Mouse (Mus musculus): ENCODE data around the gene Hoxb7. TPM values are rescaled to one million over a fixed set of nuclear protein-coding genes. Genes with fewer than 3 reads are reported as not detected.

Hoxb7 gene
- total and polyA plus RNA-seq, 2 experiments from 2014 or later: 0.20 TPM; not detected in 1

- ATAC-seq (ENCODE audit: insufficient read depth, low read depth) (no peak), DNase-seq (ENCODE audit: low spot score) (no peak)
- peaks cover 100% of the 10 kb centered on the region for H3K27me3 ChIP-seq (ENCODE audit: control insufficient read depth, insufficient read depth, low read length)
- no peaks in the 10 kb centered on the region for H3K4me1 ChIP-seq (ENCODE audit: control insufficient read depth, insufficient read depth)
- H3K27ac ChIP-seq (ENCODE audit: low read depth): no peak overlapping the region
- no peaks in the 10 kb centered on the region for H3K9me3 ChIP-seq (replicated peaks; ENCODE audit: control insufficient read depth, low read length)
- no peak overlapping the region for H3K4me2 ChIP-seq (ENCODE audit: low read depth, low read length)
- H3K4me3 ChIP-seq (ENCODE audit: low read depth, low read length): no peak overlapping the region
- WGBS: 3% methylated on average over 35 of the region's 35 CpGs
- no peaks in the 10 kb centered on the region for H3K36me3 ChIP-seq (replicated peaks; ENCODE audit: control insufficient read depth, insufficient read depth, low read length)
- H3K9ac ChIP-seq (replicated peaks; ENCODE audit: low read depth, low read length): no peak overlapping the region
- TF ChIP-seq EP300 (IDR thresholded peaks at IDR 0.05; ENCODE audit: low read depth) (no peak), CTCF (IDR thresholded peaks at IDR 0.05; ENCODE audit: low read depth) (no peak)
Measured at GRCm38 (mm10) chr11:96277151-96278044, 9.0 kb upstream of the Hoxb7 start.

DNA sequence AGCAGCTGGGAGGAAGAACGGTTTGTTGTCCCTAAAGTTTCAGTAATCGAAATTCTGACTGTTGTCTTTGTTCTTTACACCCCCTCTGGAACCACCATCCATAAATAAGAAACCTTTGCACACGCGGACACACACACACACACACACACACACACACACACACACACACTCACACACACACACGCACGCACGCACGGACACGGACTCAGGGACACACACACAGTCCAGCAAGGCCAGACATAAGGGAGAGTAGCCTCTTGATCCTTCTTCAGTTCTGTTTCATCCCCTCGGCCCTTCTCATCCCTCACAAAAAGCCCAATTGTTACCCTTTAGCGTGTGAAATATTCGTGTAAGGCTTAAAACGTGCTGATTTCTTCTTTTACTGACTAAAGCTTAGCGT is 8.1 kb upstream of the Hoxb7 start:
- TF ChIP-seq CTCF (IDR thresholded peaks at IDR 0.05; ENCODE audit: low read depth) (no peak), EP300 (IDR thresholded peaks at IDR 0.05; ENCODE audit: low read depth) (no peak)
- H3K9me3 ChIP-seq (replicated peaks; ENCODE audit: control insufficient read depth, low read length): no peaks in the 10 kb centered on the region
- DNase-seq (ENCODE audit: low spot score): no peak
- ATAC-seq (ENCODE audit: insufficient read depth, low read depth): no peak
- H3K9ac ChIP-seq (replicated peaks; ENCODE audit: low read depth, low read length): no peak overlapping the region
- no peak overlapping the region for H3K27ac ChIP-seq (ENCODE audit: low read depth)
- H3K4me1 ChIP-seq (ENCODE audit: control insufficient read depth, insufficient read depth): no peaks in the 10 kb centered on the region
- H3K36me3 ChIP-seq (replicated peaks; ENCODE audit: control insufficient read depth, insufficient read depth, low read length): no peaks in the 10 kb centered on the region
- no peak overlapping the region for H3K4me2 ChIP-seq (ENCODE audit: low read depth, low read length)
- no peak overlapping the region for H3K4me3 ChIP-seq (ENCODE audit: low read depth, low read length)
- 17% methylated on average over 14 of the region's 14 CpGs for WGBS
- peaks cover 100% of the 10 kb centered on the region for H3K27me3 ChIP-seq (ENCODE audit: control insufficient read depth, insufficient read depth, low read length)

- TF ChIP-seq CTCF (IDR thresholded peaks at IDR 0.05; ENCODE audit: low read depth) (peak; percentile 77), EP300 (IDR thresholded peaks at IDR 0.05; ENCODE audit: low read depth) (no peak)
- H3K4me2 ChIP-seq (ENCODE audit: low read depth, low read length): no peak overlapping the region
- peak; percentile 76 for ATAC-seq (ENCODE audit: insufficient read depth, low read depth)
- no peaks in the 10 kb centered on the region for H3K4me1 ChIP-seq (ENCODE audit: control insufficient read depth, insufficient read depth)
- H3K27me3 ChIP-seq (ENCODE audit: control insufficient read depth, insufficient read depth, low read length): peaks cover 100% of the 10 kb centered on the region
- no peaks in the 10 kb centered on the region for H3K36me3 ChIP-seq (replicated peaks; ENCODE audit: control insufficient read depth, insufficient read depth, low read length)
- H3K9me3 ChIP-seq (replicated peaks; ENCODE audit: control insufficient read depth, low read length): no peaks in the 10 kb centered on the region
- no peak overlapping the region for H3K9ac ChIP-seq (replicated peaks; ENCODE audit: low read depth, low read length)
- no peak overlapping the region for H3K4me3 ChIP-seq (ENCODE audit: low read depth, low read length)
- peak; percentile 69 for DNase-seq (ENCODE audit: low spot score)
- no peak overlapping the region for H3K27ac ChIP-seq (ENCODE audit: low read depth)
- 1% methylated on average over 9 of the region's 9 CpGs for WGBS
Measured at GRCm38 (mm10) chr11:96278773-96279172, 7.7 kb upstream of the Hoxb7 start.

- H3K27me3 ChIP-seq (ENCODE audit: control insufficient read depth, insufficient read depth, low read length): peaks cover 100% of the 10 kb centered on the region
- H3K4me2 ChIP-seq (ENCODE audit: low read depth, low read length): no peak overlapping the region
- no peaks in the 10 kb centered on the region for H3K4me1 ChIP-seq (ENCODE audit: control insufficient read depth, insufficient read depth)
- no peaks in the 10 kb centered on the region for H3K36me3 ChIP-seq (replicated peaks; ENCODE audit: control insufficient read depth, insufficient read depth, low read length)
- H3K9ac ChIP-seq (replicated peaks; ENCODE audit: low read depth, low read length): no peak overlapping the region
- no peak overlapping the region for H3K27ac ChIP-seq (ENCODE audit: low read depth)
- 4% methylated on average over 31 of the region's 31 CpGs for WGBS
- H3K9me3 ChIP-seq (replicated peaks; ENCODE audit: control insufficient read depth, low read length): no peaks in the 10 kb centered on the region
- TF ChIP-seq CTCF (IDR thresholded peaks at IDR 0.05; ENCODE audit: low read depth): no peak
- TF ChIP-seq EP300 (IDR thresholded peaks at IDR 0.05; ENCODE audit: low read depth): no peak
- no peak overlapping the region for H3K4me3 ChIP-seq (ENCODE audit: low read depth, low read length)
- no peak for DNase-seq (ENCODE audit: low spot score)
- ATAC-seq (ENCODE audit: insufficient read depth, low read depth): no peak
Measured at GRCm38 (mm10) chr11:96279421-96280233, 6.8 kb upstream of the Hoxb7 start.

DNA sequence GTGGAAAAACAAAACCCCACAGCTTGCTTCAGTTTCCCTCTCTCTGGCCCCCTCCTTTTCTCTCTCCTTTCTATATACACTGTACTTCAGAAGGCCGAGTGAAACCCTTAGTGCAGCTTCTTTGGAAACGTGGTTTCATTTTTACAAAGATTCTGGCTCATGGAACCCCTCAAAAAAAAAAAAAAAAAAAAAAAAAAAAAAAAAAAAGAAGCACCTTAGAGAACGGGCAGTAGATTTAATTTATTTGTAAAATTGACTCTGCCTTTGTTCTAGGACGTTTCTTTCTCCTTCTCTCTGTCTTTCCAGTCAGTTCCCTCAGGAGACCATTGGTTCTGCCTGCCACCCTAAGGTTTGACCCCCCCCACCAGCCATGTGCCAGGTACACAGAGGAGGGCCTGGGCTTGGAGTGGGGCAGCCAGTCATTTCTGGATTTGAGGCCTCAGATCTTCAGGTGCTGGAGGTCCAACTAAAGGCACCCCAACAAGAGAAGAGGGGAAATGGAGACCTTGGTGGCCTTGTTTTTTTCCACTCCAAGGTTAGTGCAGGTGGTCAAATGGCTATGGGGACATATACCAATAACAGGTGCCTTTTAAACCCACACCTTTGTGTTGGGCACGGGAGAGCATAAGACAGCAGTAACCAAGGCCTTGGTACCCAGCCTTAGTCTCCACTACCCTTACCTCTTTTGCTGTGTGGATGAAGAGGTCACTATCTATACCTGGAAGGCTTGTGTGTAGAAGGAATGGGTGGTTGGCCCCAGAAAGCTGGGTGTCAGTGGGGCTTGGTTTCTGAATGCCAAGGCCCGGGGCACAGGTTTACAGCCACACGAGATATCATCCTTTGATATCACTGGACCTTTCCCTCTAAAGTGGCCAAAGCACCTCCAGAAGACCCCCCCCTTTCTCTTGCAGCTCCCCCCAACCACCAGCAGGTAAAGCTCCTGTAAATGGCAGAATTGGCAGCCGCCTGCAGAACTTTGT is 5.7 kb upstream of the Hoxb7 start:
- Histone ChIP-seq H3K27me3 (ENCODE audit: control insufficient read depth, insufficient read depth, low read length) (peaks cover 100% of the 10 kb centered on the region), H3K4me3 (ENCODE audit: low read depth, low read length) (no peak overlapping the region), H3K36me3 (replicated peaks; ENCODE audit: control insufficient read depth, insufficient read depth, low read length) (no peaks in the 10 kb centered on the region), H3K9ac (replicated peaks; ENCODE audit: low read depth, low read length) (no peak overlapping the region), H3K4me1 (ENCODE audit: control insufficient read depth, insufficient read depth) (no peaks in the 10 kb centered on the region), H3K27ac (ENCODE audit: low read depth) (no peak overlapping the region), H3K9me3 (replicated peaks; ENCODE audit: control insufficient read depth, low read length) (no peaks in the 10 kb centered on the region), H3K4me2 (ENCODE audit: low read depth, low read length) (no peak overlapping the region)
- TF ChIP-seq EP300 (IDR thresholded peaks at IDR 0.05; ENCODE audit: low read depth) (no peak), CTCF (IDR thresholded peaks at IDR 0.05; ENCODE audit: low read depth) (no peak)
- DNase-seq (ENCODE audit: low spot score): no peak
- ATAC-seq (ENCODE audit: insufficient read depth, low read depth): no peak
- 20% methylated on average over 8 of the region's 8 CpGs for WGBS
